ENCODE assay signal across 31 mouse cellular contexts in the genomic region with DNA sequence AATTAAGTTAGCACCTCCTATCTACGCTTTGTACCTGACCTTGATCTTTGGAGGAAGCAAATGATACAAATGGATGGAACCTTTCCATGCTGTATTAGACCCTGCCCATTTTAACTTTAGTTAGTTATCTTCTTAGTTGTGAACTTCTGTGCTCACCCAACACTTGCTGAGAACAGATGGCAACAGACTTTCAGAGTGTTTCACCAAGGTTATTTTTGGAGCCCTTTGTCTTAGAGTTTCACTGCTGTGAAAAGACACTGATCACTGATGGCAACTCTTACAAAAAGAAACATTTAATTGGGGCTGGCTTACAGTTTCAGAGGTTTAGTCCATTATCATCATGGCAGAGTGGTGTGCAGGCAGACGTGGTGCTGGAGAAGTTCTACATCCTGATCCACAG.
"Had no signal": no experiment of that assay in that cellular context is flagged by ENCODE, and none has a peak within 500 bp of the region (broad histone marks: within the 10 kb centered on the region; RNA-seq: fewer than 3 reads in every experiment).

No protein-coding gene starts in this region.

- H3K27ac ChIP-seq: limb, embryonic 10.5 days; limb, embryonic 12.5 days; limb, embryonic 13.5 days; limb, embryonic 15.5 days; liver, embryonic 12.5 days; liver, embryonic 13.5 days; liver, embryonic 14.5 days; liver, embryonic 15.5 days; lung, embryonic 15.5 days; macrophage; midbrain, embryonic 10.5 days; midbrain, embryonic 12.5 days; midbrain, embryonic 13.5 days; midbrain, embryonic 15.5 days had no signal

- H3K4me3 ChIP-seq: limb, embryonic 10.5 days; limb, embryonic 12.5 days; limb, embryonic 13.5 days; limb, embryonic 15.5 days; liver, embryonic 12.5 days; liver, embryonic 13.5 days; liver, embryonic 15.5 days; lung, embryonic 15.5 days; megakaryocyte, embryonic 14.5 days; midbrain, embryonic 10.5 days; midbrain, embryonic 12.5 days; midbrain, embryonic 13.5 days; midbrain, embryonic 15.5 days; myocyte had no signal

- H3K9me3 ChIP-seq: limb, embryonic 10.5 days; limb, embryonic 12.5 days; limb, embryonic 13.5 days; limb, embryonic 15.5 days; liver, embryonic 12.5 days; liver, embryonic 13.5 days; liver, embryonic 15.5 days; lung, embryonic 15.5 days; midbrain, embryonic 10.5 days; midbrain, embryonic 12.5 days; midbrain, embryonic 13.5 days; midbrain, embryonic 15.5 days had no signal

- H3K4me2 ChIP-seq: limb, embryonic 12.5 days; limb, embryonic 13.5 days; limb, embryonic 15.5 days; liver, embryonic 11.5 days; liver, embryonic 12.5 days; liver, embryonic 13.5 days; liver, embryonic 15.5 days; lung, embryonic 14.5 days; lung, embryonic 15.5 days; midbrain, embryonic 11.5 days; midbrain, embryonic 12.5 days; midbrain, embryonic 13.5 days; midbrain, embryonic 15.5 days had no signal

- H3K36me3 ChIP-seq: limb, embryonic 10.5 days; limb, embryonic 12.5 days; limb, embryonic 13.5 days; limb, embryonic 15.5 days; liver, embryonic 12.5 days; liver, embryonic 13.5 days; liver, embryonic 15.5 days; lung, embryonic 15.5 days; midbrain, embryonic 10.5 days; midbrain, embryonic 12.5 days; midbrain, embryonic 13.5 days; midbrain, embryonic 15.5 days had no signal

- H3K4me1 ChIP-seq: limb, embryonic 13.5 days; limb, embryonic 15.5 days; liver, embryonic 12.5 days; liver, embryonic 13.5 days; liver, embryonic 15.5 days; lung, embryonic 15.5 days; megakaryocyte, embryonic 14.5 days had no signal

- H3K27me3 ChIP-seq: limb, embryonic 12.5 days; limb, embryonic 13.5 days; limb, embryonic 15.5 days; liver, embryonic 12.5 days; liver, embryonic 13.5 days; liver, embryonic 15.5 days; lung, embryonic 15.5 days; midbrain, embryonic 12.5 days; midbrain, embryonic 13.5 days; midbrain, embryonic 15.5 days had no signal

- H3K9ac ChIP-seq: limb, embryonic 12.5 days; limb, embryonic 13.5 days; limb, embryonic 15.5 days; liver, embryonic 12.5 days; liver, embryonic 13.5 days; liver, embryonic 14.5 days; liver, embryonic 15.5 days; liver, postnatal 0 days; lung, embryonic 14.5 days; lung, embryonic 15.5 days; midbrain, embryonic 12.5 days; midbrain, embryonic 13.5 days; midbrain, embryonic 15.5 days had no signal

- ATAC-seq: liver, embryonic 12.5 days; liver, postnatal 0 days; lung, postnatal 0 days; midbrain, embryonic 13.5 days; midbrain, embryonic 15.5 days; midbrain, embryonic 16.5 days had no signal

- DNase-seq: left cerebral cortex, postnatal 4 days; liver; liver, embryonic 13.5 days; liver, postnatal 0 days; lung, adult 18-20 months; lung, adult 2 months; lung, embryonic 14.5 days; lung, postnatal 10 days; lung, postnatal 14 days; lung, postnatal 36 days; lung, postnatal 4 days; midbrain, embryonic 14.5 days had no signal
